Mouse (Mus musculus) megakaryocyte, embryonic 14.5 days (primary cell): ENCODE measurements around the gene Inpp4b. TPM values are rescaled to one million over a fixed set of nuclear protein-coding genes. Genes with fewer than 3 reads are reported as not detected.

Source experiments
- H3K27me3 ChIP-seq: replicated peaks from 2 replicates; pipeline ENCODE3; 2012; ENCODE audit warnings: inconsistent platforms
- H3K36me3 ChIP-seq: replicated peaks from 2 replicates; pipeline ENCODE3; 2012; ENCODE audit warnings: low read length, inconsistent platforms, mixed read lengths
- H3K4me1 ChIP-seq: 2 replicates; pipeline ENCODE4 v1.6.1; 2012; ENCODE audit warnings: inconsistent platforms
- H3K4me3 ChIP-seq: replicated peaks from 2 replicates; pipeline ENCODE3; 2012; ENCODE audit warnings: moderate library complexity, mild to moderate bottlenecking, inconsistent platforms
- H3K9me3 ChIP-seq: 2 replicates; pipeline ENCODE4 v1.6.1; 2012; ENCODE audit warnings: inconsistent platforms
- FLI1 ChIP-seq: IDR thresholded peaks from 2 replicates; pipeline ENCODE4 v1.6.1; 2012; ENCODE audit warnings: low read length, inconsistent platforms, mixed read lengths
- GATA1 ChIP-seq: IDR thresholded peaks from 3 replicates; pipeline ENCODE4 v1.6.1; 2012; ENCODE audit warnings: mixed read lengths, low read length, inconsistent platforms, borderline replicate concordance
- polyA plus RNA-seq: library from polyadenylated mRNA; stranded (reverse); fragments of >175 nt; gene quantifications from 2 replicates; pipeline ENCODE4 v1.2.3, GENCODE M21; 2012; ENCODE audit warnings: low replicate concordance; ENCODE audit not compliant: insufficient read depth

Inpp4b gene
- polyA plus RNA-seq, 1 experiment = 1.1 TPM

- Histone ChIP-seq H3K4me1 (peaks cover 43% of the 10 kb centered on the region), H3K27me3 (no peaks in the 10 kb centered on the region)
Measured at GRCm38 (mm10) chr8:81608082-81608481, 265.7 kb downstream of the Inpp4b start.

GRCm38 (mm10) chr8:81609064-81609463, 266.7 kb downstream of the Inpp4b start:
- Histone ChIP-seq H3K9me3 (no peaks in the 10 kb centered on the region), H3K27me3 (no peaks in the 10 kb centered on the region), H3K36me3 (peaks cover 6% of the 10 kb centered on the region), H3K4me3 (no peak overlapping the region), H3K4me1 (peaks cover 51% of the 10 kb centered on the region)
- no peak for TF ChIP-seq GATA1
- no peak for TF ChIP-seq FLI1

More at GRCm38 (mm10) chr8:81608082-81608481, 265.7 kb downstream of the Inpp4b start:
- no peak for TF ChIP-seq GATA1
- no peak for TF ChIP-seq FLI1
- H3K4me3 ChIP-seq = no peak overlapping the region
- peaks cover 10% of the 10 kb centered on the region for H3K36me3 ChIP-seq
- no peaks in the 10 kb centered on the region for H3K9me3 ChIP-seq

DNA sequence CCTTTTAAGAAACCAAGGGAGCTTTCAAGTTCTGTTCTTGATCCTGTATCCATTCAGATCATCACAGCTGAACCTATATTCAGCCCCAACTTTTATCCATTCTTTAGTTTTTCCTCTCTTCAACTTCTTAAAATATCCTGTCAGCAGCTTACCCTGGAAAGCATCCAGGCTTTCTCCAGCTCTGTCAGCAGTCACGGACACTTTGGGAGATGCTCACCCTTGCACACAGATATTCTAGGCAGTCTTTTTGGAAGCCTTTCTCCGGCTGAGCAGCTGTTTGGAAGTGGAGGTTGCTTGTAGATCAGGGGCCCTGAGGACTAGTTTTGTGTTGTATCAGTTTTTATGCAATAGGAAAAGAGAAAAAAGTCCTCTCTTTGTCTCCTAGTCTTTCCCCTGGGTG, 270.3 kb downstream of the Inpp4b start:
- TF ChIP-seq FLI1 (no peak), GATA1 (no peak)
- H3K4me1 ChIP-seq = peaks cover 64% of the 10 kb centered on the region

GRCm38 (mm10) chr8:81614135-81614534, 271.8 kb downstream of the Inpp4b start:
- Histone ChIP-seq H3K36me3 (peaks cover 14% of the 10 kb centered on the region), H3K4me3 (no peak overlapping the region), H3K27me3 (no peaks in the 10 kb centered on the region), H3K4me1 (peaks cover 49% of the 10 kb centered on the region), H3K9me3 (no peaks in the 10 kb centered on the region)
- TF ChIP-seq GATA1 (no peak), FLI1 (no peak)

More for the DNA sequence above, 270.3 kb downstream of the Inpp4b start:
- no peaks in the 10 kb centered on the region for H3K9me3 ChIP-seq
- no peaks in the 10 kb centered on the region for H3K27me3 ChIP-seq
- peaks cover 6% of the 10 kb centered on the region for H3K36me3 ChIP-seq
- H3K4me3 ChIP-seq = no peak overlapping the region

GRCm38 (mm10) chr8:81614605-81615004, 272.2 kb downstream of the Inpp4b start:
- Histone ChIP-seq H3K27me3 (no peaks in the 10 kb centered on the region), H3K4me3 (no peak overlapping the region), H3K9me3 (no peaks in the 10 kb centered on the region), H3K36me3 (peaks cover 16% of the 10 kb centered on the region), H3K4me1 (peaks cover 44% of the 10 kb centered on the region)
- TF ChIP-seq GATA1 = no peak
- TF ChIP-seq FLI1 = no peak

DNA sequence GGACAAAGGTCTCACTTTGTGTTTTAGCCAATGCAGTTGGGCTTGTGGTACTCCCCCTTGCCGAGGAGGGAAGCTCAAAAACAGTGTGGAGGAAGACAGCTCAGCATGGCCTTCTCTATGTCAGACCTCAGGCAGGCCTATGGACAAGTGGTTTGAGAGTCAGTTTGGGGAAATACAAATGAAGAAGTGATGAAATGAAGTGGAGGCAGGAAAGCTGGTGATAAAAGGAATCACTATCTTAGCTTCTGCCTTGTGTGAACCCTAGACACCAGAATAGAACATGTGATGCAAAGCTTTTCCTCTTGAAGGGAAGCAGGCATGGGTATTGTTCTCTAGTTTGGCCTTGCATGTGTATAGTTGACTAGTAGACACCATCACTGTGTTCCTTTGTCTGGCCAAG, 273.2 kb downstream of the Inpp4b start:
- Histone ChIP-seq H3K27me3 (no peaks in the 10 kb centered on the region), H3K4me1 (peaks cover 41% of the 10 kb centered on the region), H3K4me3 (no peak overlapping the region), H3K36me3 (peaks cover 16% of the 10 kb centered on the region), H3K9me3 (no peaks in the 10 kb centered on the region)
- TF ChIP-seq GATA1 (no peak), FLI1 (no peak)

GRCm38 (mm10) chr8:81618918-81619317, 276.6 kb downstream of the Inpp4b start:
- H3K36me3 ChIP-seq = peaks cover 18% of the 10 kb centered on the region
- H3K4me3 ChIP-seq = no peak overlapping the region
- no peaks in the 10 kb centered on the region for H3K9me3 ChIP-seq
- no peaks in the 10 kb centered on the region for H3K27me3 ChIP-seq
- H3K4me1 ChIP-seq = peaks cover 27% of the 10 kb centered on the region
- TF ChIP-seq FLI1 (no peak), GATA1 (no peak)

DNA sequence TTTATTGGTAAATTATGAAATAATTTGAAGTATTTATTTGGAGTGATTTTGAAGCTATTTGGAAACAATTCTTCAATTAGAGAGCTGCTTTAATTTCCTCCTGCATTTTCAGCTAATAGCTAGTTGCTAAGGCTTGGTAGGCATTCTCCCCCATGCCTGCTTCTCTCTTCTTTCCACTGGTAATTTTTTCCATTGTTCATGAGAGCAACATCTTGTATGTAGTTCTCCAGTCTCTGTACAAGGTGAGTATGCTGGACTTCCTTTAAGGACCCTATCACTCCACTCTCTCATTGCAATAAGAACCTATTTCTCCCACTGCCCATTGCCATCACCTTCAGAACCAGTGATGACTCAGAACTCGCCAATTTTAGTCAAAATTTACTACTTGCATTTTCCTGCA, 292.7 kb downstream of the Inpp4b start:
- no peak overlapping the region for H3K4me3 ChIP-seq
- no peak for TF ChIP-seq GATA1
- no peak for TF ChIP-seq FLI1
- peaks cover 13% of the 10 kb centered on the region for H3K36me3 ChIP-seq

GRCm38 (mm10) chr8:81635912-81636583, 293.7 kb downstream of the Inpp4b start:
- TF ChIP-seq GATA1 = no peak
- TF ChIP-seq FLI1 = no peak
- H3K9me3 ChIP-seq = peaks cover 8% of the 10 kb centered on the region
- peaks cover 24% of the 10 kb centered on the region for H3K4me1 ChIP-seq
- peaks cover 13% of the 10 kb centered on the region for H3K36me3 ChIP-seq
- no peak overlapping the region for H3K4me3 ChIP-seq
- H3K27me3 ChIP-seq = no peaks in the 10 kb centered on the region

More for the DNA sequence above, 292.7 kb downstream of the Inpp4b start:
- Histone ChIP-seq H3K4me1 (peaks cover 24% of the 10 kb centered on the region), H3K9me3 (peaks cover 8% of the 10 kb centered on the region), H3K27me3 (no peaks in the 10 kb centered on the region)

- TF ChIP-seq GATA1 (no peak), FLI1 (no peak)
- Histone ChIP-seq H3K36me3 (peaks cover 3% of the 10 kb centered on the region), H3K4me3 (no peak overlapping the region), H3K4me1 (peaks cover 17% of the 10 kb centered on the region), H3K27me3 (no peaks in the 10 kb centered on the region), H3K9me3 (no peaks in the 10 kb centered on the region)
Measured at GRCm38 (mm10) chr8:81638478-81638877, 296.1 kb downstream of the Inpp4b start.
